Mouse (Mus musculus) cerebellum, adult 18-20 months (tissue): ENCODE measurements around the gene Ltbr.
A peak's percentile ranks its signal among the peaks of the same experiment; 100 is the strongest.

Experiments
- DNase-seq, 2 experiments: peaks; one replicate each; pipeline ENCODE4 v3.0.0; 2021

The Ltbr gene

DNA sequence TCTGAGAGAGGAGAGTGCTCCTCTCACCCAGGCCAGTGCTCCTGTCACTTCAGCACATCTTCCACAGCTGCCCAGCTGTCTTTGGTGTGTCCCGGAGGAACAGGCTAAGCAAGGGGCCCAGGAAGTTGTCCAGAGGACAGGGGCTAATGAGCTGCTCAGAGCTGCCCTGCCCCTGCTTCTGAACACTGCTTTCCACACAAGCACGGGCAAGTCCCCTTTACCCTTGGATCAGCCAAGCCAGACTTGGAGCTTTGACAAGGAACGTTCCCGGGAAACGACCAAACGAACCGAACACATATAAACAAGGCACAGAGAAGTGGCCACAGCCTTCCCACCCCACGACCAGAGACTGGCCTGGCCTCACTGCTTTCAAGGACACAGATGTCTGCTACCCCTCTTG, 30.4 kb upstream of the Ltbr start:
- no peak for DNase-seq

DNA sequence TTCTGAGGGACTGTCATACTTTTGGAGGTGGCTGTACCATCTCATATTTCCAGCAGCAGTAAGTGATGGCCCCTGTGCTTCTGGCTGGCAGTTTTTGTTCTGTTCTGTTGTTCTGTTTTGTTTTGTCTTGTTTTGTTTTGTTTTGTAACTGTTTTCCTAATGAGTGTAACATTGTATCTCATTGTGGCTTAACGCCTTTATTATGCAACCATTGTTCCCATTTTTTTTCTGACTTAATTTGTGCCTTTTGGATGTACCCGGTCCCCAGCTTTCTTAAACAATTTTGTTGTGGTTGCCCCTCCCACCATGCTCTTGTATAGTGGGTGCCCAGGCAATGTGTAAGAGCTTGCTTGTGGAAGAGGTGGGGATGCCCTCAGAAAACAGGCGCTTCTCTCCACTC, 28.5 kb upstream of the Ltbr start:
- no peak for DNase-seq

DNA sequence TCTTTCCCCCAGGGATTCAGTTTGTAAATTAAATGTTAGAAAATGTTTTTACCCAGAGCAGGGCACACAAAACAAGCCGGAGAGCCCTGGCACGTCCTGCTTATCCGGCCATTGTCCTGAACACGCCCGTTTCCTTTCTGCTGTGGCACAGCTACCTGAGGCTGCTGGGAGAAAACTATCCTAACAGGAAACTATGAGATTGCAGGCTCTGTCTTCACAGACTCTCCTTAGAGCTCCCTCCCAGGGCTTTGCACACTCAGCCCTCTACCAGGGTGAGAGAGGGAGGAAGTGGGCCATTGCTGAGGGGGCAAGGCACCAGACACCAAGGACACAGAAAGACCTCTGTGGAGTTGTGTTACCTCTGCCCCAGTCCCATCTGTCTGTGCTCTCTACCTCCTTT, 26.6 kb upstream of the Ltbr start:
- DNase-seq = no peak

DNA sequence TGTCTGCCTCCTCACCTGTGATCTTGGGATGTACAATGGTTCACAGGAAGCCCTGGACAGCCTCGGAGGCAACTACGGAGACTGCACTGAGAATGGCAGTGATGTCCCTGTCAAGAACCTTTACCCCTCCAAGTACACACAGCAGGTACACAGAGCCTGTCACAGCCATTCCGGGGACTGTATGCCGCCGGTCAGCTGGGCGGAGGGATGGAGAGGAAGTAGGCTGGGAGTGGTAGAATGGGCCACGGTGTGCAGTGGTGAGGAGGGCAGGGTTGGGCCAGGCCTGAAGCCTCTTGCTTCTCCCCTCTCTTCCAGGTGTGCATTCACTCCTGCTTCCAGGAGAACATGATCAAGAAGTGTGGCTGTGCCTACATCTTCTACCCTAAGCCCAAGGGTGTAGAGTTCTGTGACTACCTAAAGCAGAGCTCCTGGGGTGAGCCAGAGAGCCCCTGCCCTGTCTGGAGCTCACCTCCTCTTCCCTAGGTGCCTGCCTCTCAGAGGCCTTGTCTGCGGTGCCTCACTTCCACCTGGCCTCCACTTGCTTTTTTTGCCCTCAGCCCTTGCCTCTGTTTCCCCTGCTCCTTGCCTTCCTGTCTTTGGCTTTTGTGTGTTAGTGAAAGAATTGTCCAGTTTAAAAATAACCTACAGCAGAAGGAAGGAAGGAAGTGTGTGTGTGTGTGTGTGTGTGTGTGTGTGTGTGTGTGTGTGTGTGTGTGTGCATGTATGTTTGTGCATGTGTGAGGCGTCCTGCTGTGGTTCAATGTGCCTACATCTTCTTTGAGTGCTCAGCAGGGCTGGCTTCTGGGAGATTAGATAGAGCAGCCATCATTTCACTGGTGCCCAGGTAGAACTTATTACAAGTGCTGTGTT, 25.3 kb upstream of the Ltbr start:
- DNase-seq = no peak

DNA sequence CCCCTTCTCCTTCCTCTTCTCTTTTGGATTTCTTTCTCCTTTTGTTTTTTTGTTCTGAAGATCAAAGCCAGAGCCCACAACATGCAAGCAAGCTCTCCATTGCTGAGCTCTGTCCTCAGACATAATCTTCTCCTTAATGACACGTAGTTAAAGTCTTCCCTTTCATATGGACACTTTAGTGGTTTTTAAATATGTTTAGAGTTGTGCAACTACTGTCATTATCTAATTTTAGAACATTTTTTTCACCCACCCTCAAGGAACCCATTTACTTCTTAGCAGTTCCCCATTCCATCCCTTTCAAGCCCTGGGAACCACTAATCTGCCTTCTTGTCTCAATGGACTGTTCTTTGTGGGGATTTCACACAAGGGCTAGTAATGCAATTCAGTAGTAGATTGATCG, 20.7 kb upstream of the Ltbr start:
- no peak for DNase-seq

DNA sequence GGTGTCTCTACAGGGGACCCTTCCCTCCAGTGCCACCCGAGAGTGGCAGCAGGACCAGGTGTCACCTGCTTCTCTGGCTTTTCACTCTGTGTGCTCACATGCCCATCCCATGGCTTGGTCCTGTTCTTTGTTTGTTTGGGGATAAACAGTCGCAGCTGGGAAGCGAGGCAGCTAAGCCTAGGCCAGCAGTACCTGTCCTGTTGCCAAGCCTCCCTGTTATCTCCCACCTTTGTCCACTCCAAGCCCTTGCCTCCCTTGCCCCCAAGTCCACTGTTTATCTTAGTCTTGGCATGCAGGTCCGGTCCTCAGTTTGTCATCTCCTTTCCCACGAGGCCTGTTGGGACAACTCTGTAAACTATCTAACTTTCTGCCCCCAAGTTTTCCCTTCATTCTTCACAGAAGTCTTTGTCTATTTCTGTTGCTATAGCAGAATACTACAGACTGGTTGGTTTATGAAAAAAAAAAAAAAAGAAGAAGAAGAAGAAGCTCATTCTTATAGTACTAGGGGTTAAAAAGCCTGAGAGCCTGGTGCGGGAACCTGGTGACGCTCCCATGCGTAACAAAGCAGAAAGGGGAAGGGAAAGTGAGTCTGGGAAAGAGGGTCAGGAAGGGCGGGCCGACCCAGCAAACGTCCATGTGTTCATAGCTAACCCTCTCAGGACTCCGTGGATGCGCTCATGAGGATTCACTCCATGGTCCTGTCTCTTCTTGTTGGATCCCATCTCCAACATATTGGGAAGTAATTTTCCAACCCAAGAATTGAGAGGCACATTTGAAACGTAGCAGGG, 19.6 kb upstream of the Ltbr start:
- no peak for DNase-seq

- peak; percentile 40 to 54 for DNase-seq
Measured at GRCm38 (mm10) chr6:125330626-125331326, 17.1 kb upstream of the Ltbr start.

DNA sequence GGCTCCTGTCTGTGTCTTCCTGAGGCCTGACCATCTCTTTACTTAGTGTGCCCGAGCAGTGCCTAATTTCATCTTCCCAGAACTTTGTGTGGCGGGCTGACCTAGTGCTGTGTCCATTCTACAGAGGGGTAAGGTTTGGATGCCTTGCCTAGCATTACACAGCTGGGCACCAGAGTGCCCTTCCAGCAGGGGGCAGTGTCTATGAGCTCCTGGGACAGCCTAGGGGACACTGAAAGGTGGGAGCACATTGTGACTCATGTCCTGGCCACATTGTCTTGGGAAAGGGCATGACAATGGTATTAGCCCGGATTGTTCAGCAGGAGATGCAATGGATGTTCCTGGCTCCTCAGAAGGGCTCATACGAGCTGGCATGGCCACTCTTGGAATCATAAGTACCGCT, 14.6 kb upstream of the Ltbr start:
- no peak for DNase-seq

GRCm38 (mm10) chr6:125325337-125325736, 11.7 kb upstream of the Ltbr start:
- DNase-seq = no peak

DNA sequence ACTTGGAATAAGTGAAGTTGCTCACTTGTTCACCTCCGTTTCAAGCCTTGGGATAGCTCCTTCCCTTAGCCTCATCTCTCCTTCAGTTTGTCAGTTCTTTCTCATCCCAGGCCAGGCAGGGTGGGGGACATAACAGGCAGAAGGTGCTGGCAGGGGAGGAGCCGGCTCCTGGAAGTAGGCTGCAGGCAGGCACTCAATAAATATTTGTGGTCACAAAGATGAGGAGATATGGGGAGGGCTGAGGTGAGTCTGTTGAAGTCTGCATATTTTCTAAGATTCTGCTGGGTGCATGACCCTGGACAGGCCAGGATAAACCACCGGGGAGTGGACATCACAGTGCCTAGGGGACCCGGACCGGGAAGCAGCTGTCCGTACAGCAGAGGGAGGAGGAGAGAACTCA, 9.9 kb upstream of the Ltbr start:
- no peak for DNase-seq

GRCm38 (mm10) chr6:125322794-125323193, 9.1 kb upstream of the Ltbr start:
- no peak for DNase-seq

DNA sequence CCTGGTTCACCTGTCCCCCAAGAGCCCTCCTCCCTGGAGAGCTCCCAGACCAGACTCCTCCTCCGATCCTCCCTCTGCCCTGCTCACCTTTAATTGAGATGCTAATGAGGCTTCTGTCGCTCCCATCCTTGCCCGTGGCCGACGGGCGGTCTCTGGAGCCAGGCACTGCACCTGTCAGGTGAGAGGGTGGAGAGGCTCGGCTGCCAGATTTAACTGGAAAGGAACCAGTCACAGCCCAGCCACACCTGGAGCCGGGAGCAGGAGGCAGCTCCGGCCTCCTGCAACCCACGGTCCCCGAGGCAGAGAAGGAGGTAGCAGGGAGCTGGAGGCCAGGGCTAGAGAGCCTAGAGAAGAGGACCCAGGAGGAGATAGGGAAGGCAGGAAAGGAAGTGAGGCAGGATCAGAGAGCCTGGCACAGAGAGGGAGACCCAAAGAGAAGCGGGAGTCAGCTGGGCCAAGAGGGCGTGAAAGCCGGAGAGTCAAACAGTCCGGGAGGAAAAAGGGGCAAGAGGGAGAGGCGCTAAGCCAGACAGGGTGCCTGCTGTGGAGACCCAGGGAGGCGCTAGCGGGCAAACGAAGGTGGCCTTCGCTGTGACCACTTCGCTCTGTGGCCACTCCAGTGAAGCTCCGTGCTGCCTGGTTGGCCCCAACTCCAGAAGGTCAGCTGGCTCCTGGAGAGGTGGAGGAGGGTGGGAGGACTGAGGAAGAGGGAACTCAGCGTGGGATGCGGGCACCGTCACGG, 7.6 kb upstream of the Ltbr start:
- no peak for DNase-seq

- no peak for DNase-seq
Measured at GRCm38 (mm10) chr6:125320323-125320722, 6.6 kb upstream of the Ltbr start, which contains the start of gene Scnn1a. TSS of gene Scnn1a (plus strand) at chr6:125320659.

GRCm38 (mm10) chr6:125319919-125320296, 6.2 kb upstream of the Ltbr start:
- no peak for DNase-seq

DNA sequence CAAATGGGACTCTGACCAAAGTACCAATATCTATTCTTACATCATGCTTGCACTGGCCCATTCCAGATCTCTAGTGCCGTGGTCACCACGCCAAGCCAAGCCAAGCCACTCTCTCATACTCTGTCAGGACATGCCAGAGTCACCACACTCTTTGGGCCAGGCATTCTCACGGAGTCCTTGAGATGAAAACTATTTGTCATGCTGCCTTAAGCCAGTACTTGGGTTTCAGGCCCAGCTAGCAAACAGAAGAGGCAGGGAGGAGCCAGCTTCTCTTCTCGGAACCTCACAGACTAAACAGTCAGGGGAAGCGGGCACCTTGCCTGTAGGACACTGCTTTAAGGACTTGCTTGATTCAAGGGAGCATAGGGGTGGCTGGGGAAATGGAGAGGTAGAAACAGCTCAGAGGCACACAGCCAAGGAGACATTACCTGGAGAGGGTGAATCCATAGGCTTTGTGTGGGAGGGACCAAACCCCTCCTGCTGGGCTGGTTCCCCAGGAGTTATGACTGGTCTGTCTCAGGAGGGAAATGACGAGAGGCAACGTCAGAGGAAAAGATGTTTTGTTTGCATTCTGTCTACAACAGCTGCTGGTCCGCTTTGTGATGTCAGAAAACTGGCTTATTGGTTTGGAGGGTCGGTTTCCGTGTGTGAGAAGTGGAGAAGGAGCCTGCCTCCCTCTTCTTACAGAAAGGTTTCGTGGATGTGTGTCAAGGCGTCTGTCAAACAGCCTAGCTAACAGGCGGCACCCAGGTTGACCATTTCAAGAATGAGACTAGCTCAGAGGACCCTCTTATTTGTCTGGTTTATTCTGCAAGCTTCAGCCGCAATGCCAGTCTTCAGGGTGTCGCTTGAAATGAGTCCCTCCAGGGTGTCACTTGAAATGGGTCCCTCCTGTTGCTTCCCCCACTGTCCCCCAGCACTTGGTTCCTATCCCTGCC, 5.6 kb upstream of the Ltbr start:
- DNase-seq = no peak

GRCm38 (mm10) chr6:125317077-125317476, 3.4 kb upstream of the Ltbr start:
- no peak for DNase-seq

GRCm38 (mm10) chr6:125314746-125315145, 1.1 kb upstream of the Ltbr start:
- DNase-seq = no peak

DNA sequence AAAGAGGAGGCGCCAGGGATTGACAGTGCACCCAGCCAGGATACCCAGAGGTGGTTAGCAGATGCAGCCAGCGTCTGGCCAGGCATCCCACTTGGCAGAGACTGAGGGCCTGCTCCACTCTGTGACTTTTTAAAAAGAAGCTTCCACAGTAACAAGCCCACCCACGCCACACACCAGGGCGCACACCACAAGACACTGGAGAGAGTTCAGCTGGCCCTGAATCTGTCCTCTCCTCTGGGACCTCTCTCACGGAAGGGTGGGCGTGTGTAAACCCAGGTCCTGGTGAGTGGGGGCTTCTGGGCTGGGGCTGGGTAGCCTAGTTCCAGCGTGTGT, 512 bp upstream of the Ltbr start:
- DNase-seq = peak in 1 of 2 experiments; percentile 8

DNA sequence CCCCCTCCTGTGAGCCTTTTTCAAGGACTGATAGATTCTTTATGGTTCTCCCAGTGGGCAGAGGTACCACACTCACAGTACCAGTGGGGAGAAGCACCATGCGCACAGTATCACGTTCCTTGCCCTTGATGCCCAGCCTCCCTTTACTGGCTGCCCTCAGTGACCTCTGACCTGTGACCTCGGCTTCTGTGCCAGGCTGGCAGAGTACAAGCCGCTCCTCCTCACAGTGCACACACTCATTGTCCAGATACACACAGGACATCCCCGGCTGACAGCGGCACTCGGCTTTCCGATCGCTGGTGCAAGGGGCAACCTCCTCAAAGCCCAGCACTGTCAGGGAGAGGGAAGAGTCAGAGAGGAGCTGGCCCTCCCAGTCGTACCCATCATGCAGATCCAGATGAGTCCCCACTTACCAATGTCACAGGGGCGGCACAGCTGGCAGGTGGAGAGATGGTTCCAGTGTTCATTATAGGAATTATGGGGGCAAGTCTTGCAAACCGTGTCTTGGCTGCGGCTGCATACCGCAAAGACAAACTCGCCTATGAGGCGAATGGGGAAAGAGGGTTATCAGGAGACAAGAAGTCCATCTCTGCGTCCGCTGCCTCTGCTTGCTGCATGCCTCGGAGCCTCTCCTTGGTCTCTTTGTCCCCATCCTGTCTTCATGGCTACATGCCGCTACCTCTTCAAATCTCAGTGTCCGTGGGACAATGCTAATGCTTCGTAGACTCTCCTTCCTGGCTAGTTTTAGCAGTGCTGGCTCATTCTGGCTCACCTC, 917 bp downstream of the Ltbr start:
- no peak for DNase-seq

DNA sequence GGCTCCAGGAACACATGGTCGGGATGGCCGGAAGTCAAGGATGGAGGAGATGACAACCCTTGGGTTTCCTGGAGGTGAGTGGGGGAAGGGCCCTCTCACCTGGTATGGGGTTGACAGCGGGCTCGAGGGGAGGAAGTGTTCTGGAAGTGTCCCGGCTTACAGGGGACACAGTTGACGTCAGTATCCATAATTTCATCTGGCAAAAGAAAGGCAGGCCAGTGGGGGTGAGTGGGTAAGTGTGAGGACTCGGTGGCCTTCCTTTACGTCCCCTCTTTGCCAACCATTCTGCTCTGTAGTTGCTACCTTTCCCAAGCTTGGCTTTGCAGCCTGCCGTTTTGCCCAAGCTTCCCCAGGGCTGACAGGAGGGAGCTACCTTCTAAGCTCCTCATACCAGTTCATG, 1.5 kb downstream of the Ltbr start:
- DNase-seq = no peak

DNA sequence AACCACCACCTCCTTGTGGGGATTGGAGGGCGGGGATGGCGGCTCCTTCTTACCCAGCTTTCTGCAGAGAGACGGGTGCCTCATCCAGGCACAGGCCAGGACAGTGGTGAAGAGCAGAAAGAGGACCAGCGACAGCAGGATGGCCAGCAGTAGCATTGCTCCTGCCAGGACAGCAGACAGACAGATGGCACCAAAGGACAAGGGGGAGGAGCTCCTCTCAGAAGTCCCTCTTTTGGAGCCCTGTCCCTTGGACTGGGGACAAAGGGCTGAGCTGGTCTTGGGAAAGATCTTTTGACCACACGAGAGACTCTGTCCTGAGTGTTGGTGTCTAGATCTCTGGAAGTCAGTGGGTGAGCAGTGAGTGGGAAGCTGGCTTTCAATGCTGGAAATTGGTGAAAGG, 4.3 kb downstream of the Ltbr start:
- DNase-seq = no peak
